Mouse (Mus musculus) left cerebral cortex, postnatal 36 days (tissue): ENCODE measurements around the gene Klc1. TPM values are rescaled to one million over a fixed set of nuclear protein-coding genes. Genes with fewer than 3 reads are reported as not detected.
A peak's percentile ranks its signal among the peaks of the same experiment; 100 is the strongest.

Experiments
- DNase-seq, 2 experiments: peaks; one replicate each; pipeline ENCODE4 v3.0.0; 2021 to 2022; ENCODE audit warnings: low spot score in 2 of 2, mixed read lengths in 1 of 2
- intact Hi-C: fragments of 180-260 bp; cut with DNase I; formaldehyde crosslinking; loops from one replicate; pipeline ENCODE4 v1.15.1; 2025
- total RNA-seq, 2 experiments: library from RNA; stranded (reverse); gene quantifications; 2 replicates each; pipeline ENCODE4 v1.2.3; 2021

The Klc1 gene
- total RNA-seq, 2 experiments from 2014 or later: 783 to 837 TPM

DNA sequence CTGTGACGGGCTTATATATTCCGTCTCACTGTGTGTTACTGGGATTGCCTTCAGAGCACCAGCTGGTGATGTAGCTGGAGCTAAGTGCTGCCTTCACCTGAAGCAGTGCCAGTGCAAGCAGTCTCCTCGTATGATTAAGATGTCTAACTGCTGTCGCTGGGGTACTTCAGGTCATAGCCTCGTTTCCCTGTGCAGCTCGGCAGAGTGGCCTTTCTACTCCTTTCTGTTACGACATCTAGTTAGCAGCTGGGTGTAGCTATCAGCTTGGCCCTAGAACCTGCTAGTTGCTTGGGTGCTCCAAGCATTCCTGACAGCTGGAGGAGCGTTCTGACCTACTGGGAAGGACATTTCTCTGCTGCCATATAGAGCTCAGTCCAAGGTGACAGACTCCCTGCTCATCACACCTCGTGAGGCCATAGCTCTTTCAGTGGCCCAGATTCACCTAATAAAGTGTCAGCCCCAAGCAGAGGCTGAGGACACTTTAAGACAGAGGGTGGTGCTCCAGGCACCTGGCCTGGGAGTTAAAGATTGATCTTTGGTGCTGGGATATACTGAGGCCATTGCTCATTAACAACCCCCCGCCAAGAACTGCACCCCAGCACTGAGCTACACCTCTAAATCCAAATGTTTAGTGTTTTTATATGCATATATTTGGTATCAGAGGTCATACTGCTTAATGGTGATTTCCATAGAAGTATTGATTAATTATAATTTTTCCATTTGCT is 42.0 kb downstream of the Klc1 start:
- DNase-seq: no peak
- intact Hi-C loops: no loop called here

DNA sequence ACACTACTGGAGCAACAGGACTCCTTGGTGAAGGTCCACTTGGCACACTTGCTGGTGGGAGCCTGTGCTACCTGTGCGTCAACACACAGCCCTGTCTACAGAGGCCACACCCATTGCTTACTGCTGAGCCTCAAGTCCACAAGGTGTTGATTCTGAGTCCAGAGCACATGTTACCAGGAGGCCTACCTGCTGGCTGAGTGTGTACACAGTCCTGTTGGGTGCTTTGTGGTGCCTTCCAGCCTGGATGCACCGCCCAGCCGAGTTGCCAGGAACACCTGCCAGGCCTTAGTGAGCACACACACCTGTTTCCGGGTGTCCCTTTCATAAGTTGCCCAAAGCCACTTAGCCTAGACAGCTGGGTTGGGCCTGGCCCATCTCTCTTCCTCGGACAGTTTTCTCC is 44.9 kb downstream of the Klc1 start:
- no peak for DNase-seq
- intact Hi-C loops: no loop called here

DNA sequence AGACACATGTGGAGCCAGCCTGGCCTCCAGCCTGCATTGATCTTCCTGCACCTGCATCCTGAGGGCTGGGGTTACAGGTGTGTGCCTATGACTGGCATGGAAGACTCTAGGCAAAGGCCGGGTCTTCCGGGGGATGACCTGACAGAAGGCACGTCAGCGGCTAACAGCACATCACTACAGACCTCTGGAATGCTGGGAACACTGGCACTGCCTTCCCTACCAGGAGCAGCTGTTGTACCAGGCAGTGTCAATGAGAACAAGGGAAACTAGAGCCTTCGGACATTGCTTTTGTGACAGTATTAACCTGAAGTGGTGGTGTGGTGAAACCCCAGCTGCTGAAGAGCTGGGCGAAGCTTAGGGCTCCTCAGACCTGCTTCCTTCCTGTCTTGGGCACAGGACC is 50.1 kb downstream of the Klc1 start:
- DNase-seq: no peak
- intact Hi-C loops: no loop called here

DNA sequence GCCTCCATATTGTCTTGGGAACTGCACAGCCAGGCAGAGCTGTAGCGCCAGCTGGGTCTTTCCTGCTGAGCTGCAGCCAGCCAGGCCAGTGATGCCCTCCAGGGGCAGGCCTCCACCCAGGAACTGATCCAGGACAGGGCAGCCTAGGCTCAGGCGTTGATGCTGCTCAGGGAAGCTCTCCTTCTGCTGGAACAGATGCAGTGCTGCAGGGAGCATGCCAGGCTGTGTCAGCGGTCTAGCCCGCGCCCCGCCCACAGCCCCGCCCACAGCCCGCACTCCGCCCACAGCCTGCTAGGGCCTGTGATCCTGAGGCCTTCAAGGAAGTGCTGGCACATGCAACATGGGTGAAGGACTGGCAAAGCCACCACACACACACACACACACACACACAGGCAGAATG is 51.1 kb downstream of the Klc1 start:
- DNase-seq: peak; percentile 64 to 65
- intact Hi-C loops: no loop called here

DNA sequence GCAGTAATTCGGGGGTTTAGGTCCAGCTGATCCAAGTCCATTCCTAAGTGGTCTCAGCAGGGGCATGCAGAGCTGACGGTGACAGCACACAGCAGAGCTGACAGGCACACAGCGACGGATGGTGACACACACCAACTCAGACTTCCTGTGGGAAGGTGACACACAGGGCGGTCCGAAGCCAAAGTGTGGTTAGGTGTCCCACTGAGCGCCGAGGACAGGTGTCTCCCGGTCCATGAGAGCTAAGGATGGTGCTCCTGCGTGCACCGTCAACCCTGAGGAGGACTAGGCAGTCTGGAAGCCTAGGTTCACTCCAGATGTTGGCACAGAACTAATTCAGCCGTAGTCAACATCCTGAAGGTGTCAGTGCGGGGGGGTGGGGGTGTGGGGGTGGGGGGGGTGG is 53.4 kb downstream of the Klc1 start:
- intact Hi-C loops: no loop called here
- no peak for DNase-seq

DNA sequence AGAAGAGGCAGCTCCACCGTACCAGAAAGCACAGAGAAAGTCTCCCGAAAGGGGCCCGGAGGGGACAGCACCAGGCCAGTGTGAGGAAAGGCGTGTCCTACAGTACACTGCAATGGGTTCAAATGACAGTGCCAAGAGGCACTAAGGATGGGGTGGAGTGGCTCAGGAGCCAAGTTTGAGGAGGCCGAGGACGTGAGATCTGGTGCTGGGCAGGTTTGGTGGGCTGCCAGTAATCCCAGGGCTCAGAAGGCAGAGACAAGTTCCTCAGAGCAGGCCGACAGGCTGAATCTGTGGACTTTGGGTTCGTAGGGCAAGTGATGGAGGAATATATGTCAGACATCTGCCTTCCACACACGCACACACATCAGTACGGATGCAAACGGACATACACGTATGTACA is 54.0 kb downstream of the Klc1 start:
- intact Hi-C loops: no loop called here
- DNase-seq: no peak

DNA sequence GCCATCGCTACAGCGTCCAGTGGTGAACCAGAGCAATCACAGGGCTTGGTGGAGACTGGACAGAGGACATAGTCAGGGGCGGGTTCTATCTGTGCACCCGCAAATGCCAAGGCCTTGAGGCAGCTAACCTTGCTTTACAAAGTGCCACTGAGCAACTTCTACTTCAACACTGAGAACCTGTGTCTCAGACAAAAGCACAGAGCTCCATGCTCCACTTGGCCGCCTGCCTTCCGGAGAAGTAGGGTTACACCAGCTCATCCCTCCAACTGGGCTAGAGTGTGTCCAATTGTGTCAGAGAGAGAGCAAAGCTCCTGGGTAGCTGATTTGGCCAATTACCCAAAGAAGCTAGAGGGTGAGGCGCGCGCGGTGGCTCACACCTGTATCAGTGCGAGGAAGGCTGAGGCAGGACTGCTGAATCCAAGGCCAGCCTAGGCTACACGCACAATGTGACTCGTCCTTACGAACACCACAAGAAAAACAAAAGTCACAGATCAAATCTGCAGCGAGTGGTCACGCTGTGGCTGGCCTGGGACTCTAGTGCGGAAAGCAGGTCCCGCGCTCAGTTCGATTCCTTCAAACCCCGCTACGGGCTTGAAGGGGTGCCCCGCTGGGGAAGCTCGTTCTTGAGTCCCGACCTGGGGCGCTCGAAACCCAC is 54.6 kb downstream of the Klc1 start:
- intact Hi-C loops: no loop called here
- DNase-seq: no peak

DNA sequence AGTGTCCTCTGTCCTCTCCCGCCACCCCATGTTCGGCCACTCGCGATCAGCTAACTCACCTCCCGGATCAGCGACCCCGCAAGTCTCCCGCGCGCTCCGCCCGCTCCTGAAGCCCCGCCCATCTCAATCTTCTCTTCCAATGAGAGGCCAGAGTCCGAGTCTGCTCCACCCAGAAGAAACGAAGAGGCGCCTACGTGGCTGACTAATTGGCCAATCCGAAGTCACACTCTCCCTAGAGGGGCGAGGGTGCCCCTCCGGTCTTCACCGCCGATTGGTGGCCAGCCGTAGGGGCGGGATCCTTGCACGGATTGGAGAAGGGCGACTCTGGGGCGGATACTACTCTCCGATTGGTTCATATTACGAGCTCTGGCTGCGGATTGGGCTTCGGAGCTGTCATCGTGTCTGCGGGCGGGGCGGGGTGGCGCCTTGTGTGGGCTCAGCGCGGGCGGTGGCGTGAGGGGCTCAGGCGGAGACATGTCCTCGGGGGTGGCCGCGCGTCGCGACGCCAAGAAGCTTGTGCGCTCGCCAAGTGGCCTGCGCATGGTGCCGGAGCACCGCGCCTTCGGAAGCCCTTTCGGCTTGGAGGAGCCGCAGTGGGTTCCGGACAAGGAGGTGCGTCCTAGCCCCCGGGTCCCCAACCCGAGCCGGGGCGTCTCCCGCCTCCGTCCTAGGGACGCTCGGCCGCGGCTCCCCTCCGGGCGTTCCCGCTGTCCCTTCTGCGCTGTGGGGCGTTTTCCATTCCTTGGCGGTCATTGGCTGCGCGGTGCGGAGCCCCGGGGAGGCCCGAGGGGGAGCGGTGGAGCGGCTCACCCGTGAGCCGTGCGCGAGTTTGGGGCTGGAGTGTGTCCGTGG is 55.3 kb downstream of the Klc1 start, which contains the start of the genes Xrcc3 and Zfyve21:
TSS of gene Xrcc3 (minus strand) at position 108 of the 852 bp plus-strand sequence.
TSS of gene Zfyve21 (plus strand) at position 405 of the 852 bp plus-strand sequence.
- intact Hi-C loops: no loop called here

DNA sequence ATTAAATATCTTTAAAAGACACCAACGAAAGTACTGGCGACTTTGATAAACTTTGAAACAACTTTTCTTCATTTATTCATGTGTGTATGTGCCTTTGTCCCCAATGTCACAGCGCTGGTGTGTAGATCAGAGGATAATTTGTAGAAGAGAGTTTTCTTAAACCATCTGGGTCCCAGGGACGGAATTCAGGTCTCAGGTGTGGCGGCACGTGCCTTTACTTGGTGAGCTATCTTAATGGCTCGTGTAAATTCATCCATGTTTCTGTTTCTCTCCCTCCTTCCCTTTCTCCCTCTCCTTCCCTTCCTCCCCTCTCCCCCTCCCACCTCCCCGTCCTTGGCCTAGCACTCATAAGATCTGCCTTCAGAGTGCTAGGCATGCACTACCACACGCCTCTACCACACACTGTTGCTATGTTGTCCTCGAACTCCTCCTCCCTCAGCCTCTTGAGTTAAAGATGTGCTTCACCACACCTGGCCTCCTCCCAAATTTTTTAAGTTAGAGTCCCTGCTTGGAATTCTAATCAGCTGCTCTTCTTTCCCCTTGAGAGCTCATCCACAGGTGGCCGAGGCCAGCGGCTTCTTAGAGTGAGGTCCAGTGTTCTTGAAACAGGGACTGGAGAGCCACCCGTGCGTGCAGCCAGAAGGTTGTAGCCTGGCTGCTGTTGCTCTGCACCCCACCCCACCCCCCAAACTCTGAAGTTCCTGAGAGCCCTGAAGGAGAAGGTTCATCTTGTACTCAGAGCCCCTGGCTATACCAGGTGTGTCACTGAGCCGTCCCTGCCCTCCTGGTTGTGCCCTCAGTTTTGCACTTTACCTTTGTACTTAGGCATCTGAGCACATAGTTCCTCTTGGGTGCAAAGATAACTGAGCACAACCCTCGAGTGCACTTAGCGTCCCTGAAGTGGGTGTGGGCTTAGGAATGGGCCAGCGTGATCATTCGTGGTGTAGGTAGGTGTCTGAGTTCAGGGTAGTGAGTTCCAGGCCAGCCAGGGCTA is 56.4 kb downstream of the Klc1 start:
- no peak for DNase-seq
- intact Hi-C loops: no loop called here

More for the DNA sequence above, 55.3 kb downstream of the Klc1 start, which contains the start of the genes Xrcc3 and Zfyve21:
- peak; percentile 98 for DNase-seq

DNA sequence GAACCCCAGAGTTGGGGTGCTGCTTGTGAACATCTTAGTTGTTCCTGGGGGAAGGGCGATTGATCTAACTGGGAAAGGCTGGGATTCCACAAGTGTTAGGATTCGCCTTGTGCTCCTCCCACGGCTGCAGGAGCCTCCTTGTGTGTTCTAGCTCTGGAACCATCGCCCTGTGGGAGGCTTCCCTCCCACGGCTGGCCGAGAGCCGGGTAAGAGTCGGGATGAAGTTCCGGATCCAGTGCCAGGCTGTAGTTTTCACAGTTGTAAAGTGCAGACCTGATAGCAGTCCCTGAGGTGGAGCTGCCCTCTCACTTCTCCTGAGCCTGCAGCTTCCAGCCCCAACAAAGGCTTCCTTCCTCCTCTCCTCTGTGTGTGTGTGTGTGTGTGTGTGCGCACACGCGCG is 57.9 kb downstream of the Klc1 start:
- peak; percentile 69 to 81 for DNase-seq
- intact Hi-C loops: no loop called here

DNA sequence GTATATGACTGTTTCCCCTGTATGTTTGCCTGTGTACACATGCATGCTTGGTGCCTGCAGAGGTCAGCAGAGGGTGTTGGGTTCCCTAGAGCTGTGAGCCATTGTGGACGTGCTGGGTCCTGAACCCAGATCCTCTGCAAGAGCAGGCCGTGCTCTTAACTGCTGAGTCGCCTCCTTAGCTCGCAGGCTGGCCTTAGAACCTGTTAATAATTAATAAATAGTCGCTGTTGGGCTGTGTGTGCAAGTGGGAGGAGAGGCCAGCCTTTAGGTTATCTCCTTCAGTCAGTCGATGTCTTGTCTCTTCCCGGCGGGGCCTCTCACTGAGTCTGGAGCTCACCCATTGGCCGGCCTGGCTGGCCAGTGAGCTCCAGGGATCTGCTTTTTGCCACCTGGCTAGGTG is 58.3 kb downstream of the Klc1 start:
- intact Hi-C loops: no loop called here

DNA sequence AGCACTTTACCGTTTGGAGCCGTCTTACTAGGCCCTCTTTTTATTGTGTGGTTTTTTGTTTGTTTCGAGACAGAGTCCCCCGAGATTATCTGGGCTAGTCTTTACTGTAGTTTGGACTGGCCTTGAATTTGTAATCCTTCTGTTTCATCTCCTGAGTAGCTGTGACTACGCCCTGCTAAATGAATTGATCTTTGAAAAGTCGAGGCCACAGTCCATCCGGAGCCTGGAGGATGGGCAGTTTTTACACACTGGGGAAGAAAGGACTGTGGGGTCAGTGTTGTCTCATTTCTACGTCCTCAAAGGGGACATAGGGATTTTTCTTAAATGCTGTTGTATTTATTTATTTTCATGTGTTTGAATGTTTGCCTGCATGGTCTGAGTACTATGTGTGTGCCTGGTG is 59.3 kb downstream of the Klc1 start:
- no peak for DNase-seq
- intact Hi-C loops: no loop called here

More for the DNA sequence above, 58.3 kb downstream of the Klc1 start:
- no peak for DNase-seq

DNA sequence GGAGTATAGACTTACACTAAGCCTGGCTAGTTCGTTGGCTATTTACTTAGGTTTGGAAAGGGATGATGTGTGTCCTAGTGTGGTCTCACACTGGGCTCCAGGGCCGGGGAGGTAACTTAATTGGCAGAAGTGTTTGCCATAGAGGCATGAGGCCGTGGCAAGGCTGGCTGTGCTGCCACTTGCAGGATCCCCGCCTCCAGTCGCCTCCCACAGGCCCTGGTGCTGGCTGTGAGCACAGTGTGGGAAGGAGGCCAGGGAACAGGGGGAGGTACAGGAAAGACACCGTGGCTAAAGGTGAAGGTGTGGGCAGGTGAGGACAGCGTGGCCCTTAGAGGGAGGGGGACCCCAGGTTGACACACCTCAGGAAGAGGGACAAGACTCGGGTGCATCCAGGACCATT is 61.3 kb downstream of the Klc1 start:
- intact Hi-C loops: no loop called here
- DNase-seq: no peak

DNA sequence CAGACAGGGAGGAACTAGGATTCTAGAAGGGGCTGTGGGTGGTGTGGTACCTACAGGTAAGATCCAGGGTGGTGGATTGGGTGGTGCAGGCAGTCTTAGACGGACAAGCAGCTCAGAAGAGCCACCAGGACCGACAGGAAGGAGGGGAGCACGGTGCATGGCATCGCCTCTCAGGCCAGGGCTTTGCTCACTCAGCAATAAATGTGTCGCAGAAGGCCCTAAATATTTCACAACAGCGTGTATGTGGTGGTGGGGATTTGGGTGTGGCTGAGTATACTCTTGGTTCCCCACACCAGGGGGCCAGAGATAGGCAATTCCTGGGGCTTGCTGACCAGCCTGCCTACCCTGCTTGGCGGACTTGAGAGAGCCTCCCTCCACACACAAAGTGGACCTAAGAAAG is 62.1 kb downstream of the Klc1 start:
- DNase-seq: no peak
- intact Hi-C loops: no loop called here

DNA sequence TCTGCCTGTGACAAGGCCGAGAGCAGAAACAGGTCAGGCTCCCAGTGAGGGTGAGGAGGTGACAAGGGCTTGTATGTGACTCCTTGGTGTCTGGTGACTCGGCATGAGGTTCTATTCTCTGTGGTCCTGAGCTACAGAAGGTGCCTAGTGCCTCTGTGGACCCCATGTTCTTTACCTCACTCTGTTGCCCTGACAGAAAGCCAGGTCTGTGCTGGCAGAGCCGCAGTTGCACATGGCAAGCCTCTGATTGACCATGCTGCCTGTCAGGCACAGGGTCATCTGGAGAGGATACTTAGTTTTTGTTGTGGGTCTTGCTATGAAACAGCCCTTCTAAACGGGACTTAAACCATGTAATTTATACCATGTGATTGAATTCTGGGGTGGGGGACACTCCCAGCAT is 63.3 kb downstream of the Klc1 start:
- no peak for DNase-seq
- intact Hi-C loops: no loop called here

DNA sequence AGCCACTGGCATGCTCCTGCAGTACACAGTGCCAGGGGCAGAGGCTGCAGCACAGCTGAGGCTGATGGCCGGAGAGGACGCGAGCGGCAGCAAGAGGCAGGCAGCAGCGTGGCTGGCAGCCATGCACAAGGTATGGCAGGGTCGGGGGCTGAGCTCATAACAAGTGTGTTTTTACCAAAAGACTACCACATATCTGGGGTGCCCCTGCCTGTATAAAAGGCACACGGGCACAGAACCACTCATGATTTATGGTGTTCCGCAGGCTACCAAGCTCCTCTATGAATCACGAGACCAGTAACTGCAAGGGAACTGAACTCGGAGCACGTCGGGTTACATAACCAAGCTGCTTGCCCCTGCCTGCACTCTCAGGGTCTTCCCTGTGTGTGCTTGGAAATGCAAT is 68.9 kb downstream of the Klc1 start:
- DNase-seq: no peak
- intact Hi-C loops: no loop called here

DNA sequence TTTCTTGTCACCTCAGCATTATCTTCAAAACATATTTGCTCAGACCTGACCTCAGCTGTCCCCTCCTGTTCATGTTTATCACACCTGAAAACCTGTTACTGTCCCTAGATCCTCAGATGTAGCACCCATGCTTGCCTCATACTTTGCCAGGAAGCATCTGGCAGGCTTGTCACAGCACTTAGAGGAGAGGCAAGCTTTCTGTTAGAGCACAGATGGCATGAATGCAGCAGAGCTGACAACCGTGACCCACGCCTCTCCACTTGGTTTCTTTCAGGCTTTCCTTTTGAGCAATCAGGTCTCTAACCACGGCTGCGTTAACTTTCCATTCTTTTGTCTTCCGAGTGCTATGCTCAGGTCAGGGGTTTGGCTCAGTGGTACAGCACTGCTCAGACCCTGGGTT is 70.8 kb downstream of the Klc1 start:
- intact Hi-C loops: no loop called here
- no peak for DNase-seq

DNA sequence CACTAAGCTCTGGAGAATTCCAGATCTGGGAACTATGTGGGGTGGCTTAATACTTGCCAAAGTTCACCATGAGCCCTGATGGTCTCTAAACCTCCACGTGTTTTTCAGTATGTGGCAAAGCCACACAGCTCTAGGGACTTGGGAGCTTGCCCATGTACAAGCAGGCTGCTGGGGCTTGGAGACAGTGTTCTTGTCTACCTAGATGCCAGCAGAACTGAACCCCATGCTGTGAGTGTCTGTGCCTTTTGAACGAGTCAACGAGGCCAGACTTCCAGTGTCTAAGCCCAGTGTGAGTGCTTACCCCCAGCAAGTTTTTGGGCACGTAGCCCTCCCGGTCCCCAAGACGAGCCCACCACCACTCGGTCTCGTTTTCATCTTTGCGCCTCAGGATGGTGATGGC is 71.3 kb downstream of the Klc1 start:
- intact Hi-C loops: no loop called here
- DNase-seq: no peak

DNA sequence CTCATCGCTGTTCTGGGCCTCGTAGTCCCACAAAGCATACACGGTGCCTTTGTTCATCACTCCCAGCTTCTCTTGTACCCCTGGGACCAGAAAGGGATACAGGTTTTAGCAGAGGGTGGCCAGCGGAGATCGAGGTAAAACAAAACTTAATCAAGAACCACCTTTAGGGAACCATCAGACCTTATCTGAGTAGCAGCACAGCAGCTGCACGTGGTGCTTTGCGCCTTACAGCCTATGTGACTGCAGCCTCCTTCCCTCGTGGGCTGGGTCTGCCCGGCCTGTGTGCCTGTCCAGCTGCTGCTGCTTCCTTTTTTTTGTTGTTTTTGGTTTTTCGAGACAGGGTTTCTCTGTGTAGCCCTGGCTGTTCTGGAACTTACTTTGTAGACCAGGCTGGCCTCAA is 71.7 kb downstream of the Klc1 start:
- intact Hi-C loops: no loop called here
- DNase-seq: no peak
